Mouse (Mus musculus): Measurements from ENCODE around the gene Ube2c.

- TF ChIP-seq MYB (IDR thresholded peaks at IDR 0.05; ENCODE audit: low read depth, low read length) (no peak), E2F4 (IDR thresholded peaks at IDR 0.05; ENCODE audit: borderline replicate concordance, low read depth, low read length) (no peak), POLR2A (IDR thresholded peaks at IDR 0.05; ENCODE audit: control insufficient read depth in 1 of 2, insufficient read depth in 1 of 2, low read depth in 1 of 2, low read length in 2 of 2, poor library complexity in 1 of 2) (no peak), TAL1 (IDR thresholded peaks at IDR 0.05; ENCODE audit: low read length) (peak; percentile 77), CTCF (IDR thresholded peaks at IDR 0.05 in 2 of 3, conservative IDR thresholded peaks at IDR 0.05 in 1 of 3; ENCODE audit: control insufficient read depth in 1 of 3, insufficient read depth in 1 of 3, low read depth in 2 of 3, low read length in 3 of 3, poor library complexity in 1 of 3, severe bottlenecking in 1 of 3) (no peak), GABPA (IDR thresholded peaks at IDR 0.05; ENCODE audit: low read depth, low read length) (no peak), GATA1 (IDR thresholded peaks at IDR 0.05; ENCODE audit: low read depth, low read length) (peak; percentile 86), KAT2A (conservative IDR thresholded peaks at IDR 0.05; ENCODE audit: low read depth, low read length) (no peak), MAFK (IDR thresholded peaks at IDR 0.05; ENCODE audit: borderline replicate concordance, low read depth, low read length) (no peak)
Measured at GRCm38 (mm10) chr2:164815821-164816220, 46.1 kb downstream of the Ube2c start.

Data from MEL (cell line).